Mouse (Mus musculus) lung, embryonic 14.5 days (tissue): ENCODE results near the gene Klk10. TPM values are rescaled to one million over a fixed set of nuclear protein-coding genes. Genes with fewer than 3 reads are reported as not detected.

ENCODE experiments used
- ATAC-seq: fragments of 200-750 bp; cut with Nextera tagmentation; 2 replicates; pipeline ENCODE4 v1.8.0; 2017; ENCODE audit warnings: mild to moderate bottlenecking, moderate TSS enrichment, moderate library complexity; ENCODE audit not compliant: insufficient read depth
- DNase-seq: peaks from one replicate; pipeline ENCODE4 v3.0.0-alpha.2; 2015
- H3K27ac ChIP-seq: fragments of 300-500 bp; sonication (generic); 2 replicates; pipeline ENCODE4 v1.5.1; 2014; ENCODE audit warnings: low read depth, mild to moderate bottlenecking, moderate library complexity
- H3K27me3 ChIP-seq: fragments of 300-500 bp; sonication (generic); 2 replicates; pipeline ENCODE4 v1.6.1; 2014; ENCODE audit warnings: low read length, control low read depth; ENCODE audit not compliant: insufficient read depth
- H3K36me3 ChIP-seq: fragments of 300-500 bp; sonication (generic); 2 replicates; pipeline ENCODE4 v1.6.1; 2014; ENCODE audit warnings: control low read depth; ENCODE audit not compliant: insufficient read depth
- H3K4me1 ChIP-seq: fragments of 300-500 bp; sonication (generic); 2 replicates; pipeline ENCODE4 v1.6.1; 2014; ENCODE audit warnings: antibody characterized with exemption, control low read depth; ENCODE audit not compliant: insufficient read depth
- H3K4me2 ChIP-seq: fragments of 300-500 bp; sonication (generic); 2 replicates; pipeline ENCODE4 v1.6.1; 2014; ENCODE audit warnings: mild to moderate bottlenecking
- H3K4me3 ChIP-seq: fragments of 300-500 bp; sonication (generic); 2 replicates; pipeline ENCODE4 v1.5.1; 2014; ENCODE audit warnings: low read depth, low read length
- H3K9ac ChIP-seq: fragments of 300-500 bp; sonication (generic); 2 replicates; pipeline ENCODE4 v1.6.1; 2014
- H3K9me3 ChIP-seq: fragments of 300-500 bp; sonication (generic); 2 replicates; pipeline ENCODE4 v1.6.1; 2016; ENCODE audit warnings: low read depth, low read length, control low read depth
- CTCF ChIP-seq: IDR thresholded peaks from 2 replicates; pipeline ENCODE4 v1.5.1; 2016; ENCODE audit warnings: antibody characterized with exemption, low read depth
- WGBS: fragments of 180-500 bp; shearing (Covaris S2); extraction: QIAGEN DNeasy Blood & Tissue Kit; methylation state at CpG from one replicate; pipeline ENCODE4 v1.1.7; 2014; 5-methylcytosine and 5-hydroxymethylcytosine counted together
- polyA plus RNA-seq: library from polyadenylated mRNA; unstranded; fragments of >200 nt; fragmentation: Nextera tagmentation; extraction: Ambion mirVana; gene quantifications from 2 replicates; pipeline ENCODE4 v1.2.1, GENCODE M21; 2014

Klk10 gene
- polyA plus RNA-seq, 1 experiment from 2014 or later, result 0.70 TPM

- Histone ChIP-seq H3K4me3 (no peak overlapping the region), H3K36me3 (no peaks in the 10 kb centered on the region), H3K9me3 (no peaks in the 10 kb centered on the region), H3K9ac (no peak overlapping the region), H3K4me2 (no peak overlapping the region), H3K27ac (no peak overlapping the region), H3K4me1 (no peaks in the 10 kb centered on the region), H3K27me3 (no peaks in the 10 kb centered on the region)
- ATAC-seq, result no peak
- 80% methylated on average over 7 of the region's 7 CpGs for WGBS
- no peak for TF ChIP-seq CTCF
- no peak for DNase-seq
Measured at GRCm38 (mm10) chr7:43821581-43821980, 40.7 kb downstream of the Klk10 start.

DNA sequence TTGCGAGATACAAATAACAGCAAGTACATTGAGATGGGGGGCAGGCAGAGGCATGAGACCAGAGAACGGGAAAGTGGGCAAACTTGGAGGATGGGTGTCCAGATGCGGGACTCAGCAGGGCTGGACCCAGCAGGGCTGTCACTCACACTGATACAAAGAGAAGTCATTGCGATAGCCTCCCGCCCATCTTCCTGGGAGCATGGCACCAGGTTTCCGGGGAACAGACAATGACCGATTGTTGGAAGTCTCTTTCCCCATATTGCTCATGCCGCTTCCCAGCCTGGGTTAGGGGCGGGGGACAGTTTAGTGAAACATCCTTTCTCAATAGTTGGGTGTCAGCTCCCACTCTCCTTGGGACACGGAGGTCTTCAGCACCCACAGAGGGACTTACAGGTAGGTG is 43.4 kb downstream of the Klk10 start, which contains the start of gene Klk6:
TSS of gene Klk6 (plus strand) at position 301 of the 400 bp plus-strand sequence.
- H3K36me3 ChIP-seq, result no peaks in the 10 kb centered on the region

DNA sequence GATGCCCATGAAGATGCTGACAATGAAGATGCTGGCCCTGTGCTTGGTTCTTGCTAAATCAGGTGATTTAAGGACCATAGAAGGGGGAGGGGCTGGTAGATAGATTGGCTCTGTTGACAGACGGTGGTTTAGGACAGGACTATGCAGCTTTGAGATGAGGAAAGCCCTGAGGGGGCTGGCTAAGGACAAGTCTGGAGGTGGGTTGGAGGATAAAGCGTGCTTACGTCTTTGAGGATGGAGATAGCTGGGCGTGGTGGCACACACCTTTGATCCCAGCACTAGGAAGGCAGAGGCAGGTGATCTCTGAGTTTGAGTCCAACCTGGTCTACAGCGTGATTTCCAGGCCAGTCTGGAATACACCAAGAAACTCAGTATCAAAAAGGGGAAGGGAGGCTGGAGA is 45.2 kb downstream of the Klk10 start:
- ATAC-seq (no peak), DNase-seq (no peak)
- Histone ChIP-seq H3K36me3 (no peaks in the 10 kb centered on the region), H3K4me1 (no peaks in the 10 kb centered on the region), H3K4me2 (no peak overlapping the region), H3K27me3 (no peaks in the 10 kb centered on the region), H3K4me3 (no peak overlapping the region), H3K9ac (no peak overlapping the region), H3K27ac (no peak overlapping the region), H3K9me3 (no peaks in the 10 kb centered on the region)
- WGBS, result 86% methylated on average over 5 of the region's 5 CpGs
- TF ChIP-seq CTCF, result no peak

More for the DNA sequence above, 43.4 kb downstream of the Klk10 start, which contains the start of gene Klk6:
- no peak within 1 kb of the TSS for H3K9ac ChIP-seq
- no peak within 1 kb of the TSS for H3K4me2 ChIP-seq
- WGBS, result 80% methylated on average over 10 of the region's 10 CpGs
- H3K4me1 ChIP-seq, result no peaks in the 10 kb centered on the region
- H3K27ac ChIP-seq, result no peak within 1 kb of the TSS
- ATAC-seq (no peak), DNase-seq (no peak)
- H3K9me3 ChIP-seq, result no peaks in the 10 kb centered on the region
- no peaks in the 10 kb centered on the region for H3K27me3 ChIP-seq
- TF ChIP-seq CTCF, result no peak
- H3K4me3 ChIP-seq, result no peak within 1 kb of the TSS

GRCm38 (mm10) chr7:43827706-43828105 is 46.9 kb downstream of the Klk10 start:
- no peak overlapping the region for H3K4me3 ChIP-seq
- no peaks in the 10 kb centered on the region for H3K9me3 ChIP-seq
- no peak for TF ChIP-seq CTCF
- H3K27ac ChIP-seq, result no peak overlapping the region
- no peak for DNase-seq
- H3K4me1 ChIP-seq, result no peaks in the 10 kb centered on the region
- ATAC-seq, result no peak
- no peaks in the 10 kb centered on the region for H3K27me3 ChIP-seq
- H3K36me3 ChIP-seq, result no peaks in the 10 kb centered on the region
- WGBS, result 73% methylated on average over 4 of the region's 4 CpGs
- no peak overlapping the region for H3K4me2 ChIP-seq
- no peak overlapping the region for H3K9ac ChIP-seq

GRCm38 (mm10) chr7:43829006-43829405 is 48.2 kb downstream of the Klk10 start:
- no peak for TF ChIP-seq CTCF
- H3K36me3 ChIP-seq, result no peaks in the 10 kb centered on the region
- H3K27me3 ChIP-seq, result no peaks in the 10 kb centered on the region
- no peak overlapping the region for H3K4me3 ChIP-seq
- no peak overlapping the region for H3K9ac ChIP-seq
- DNase-seq (no peak), ATAC-seq (no peak)
- WGBS, result 80% methylated on average over 8 of the region's 8 CpGs
- H3K4me1 ChIP-seq, result no peaks in the 10 kb centered on the region
- no peaks in the 10 kb centered on the region for H3K9me3 ChIP-seq
- H3K27ac ChIP-seq, result no peak overlapping the region
- no peak overlapping the region for H3K4me2 ChIP-seq

Other genes starting within 250 kb of the Klk10 start
- 1.8 and 2.0 TPM in 2 replicates for gene Cd33, start 236.6 kb upstream of the Klk10 start, polyA plus RNA-seq
- 4.9 and 5.3 TPM in 2 replicates for gene Zfp658, start 218.8 kb upstream of the Klk10 start, polyA plus RNA-seq
- gene Zfp719, start 201.4 kb upstream of the Klk10 start, polyA plus RNA-seq, result 14.6 and 15.1 TPM in 2 replicates
- gene Zfp819, start 173.9 kb upstream of the Klk10 start, polyA plus RNA-seq, result 0.23 and 0.33 TPM in 2 replicates
- not detected in 2 replicates for gene Ceacam18, start 146.3 kb upstream of the Klk10 start, polyA plus RNA-seq
- gene Siglece, start 120.9 kb upstream of the Klk10 start, polyA plus RNA-seq, result 0.62 and 1.1 TPM in 2 replicates
- 10.8 TPM in 2 replicates for gene Ctu1, start 109.0 kb upstream of the Klk10 start, polyA plus RNA-seq
- not detected in 2 replicates for gene Klk14, start 90.6 kb upstream of the Klk10 start, polyA plus RNA-seq
- gene Klk13, start 68.5 kb upstream of the Klk10 start, polyA plus RNA-seq, result 1.3 and 1.7 TPM in 2 replicates
- gene Klk12, start 12.1 kb upstream of the Klk10 start, polyA plus RNA-seq, result not detected in 2 replicates
- not detected in 2 replicates for gene Klk11, start 6.4 kb upstream of the Klk10 start, polyA plus RNA-seq
- gene Klk9, start 10.9 kb downstream of the Klk10 start, polyA plus RNA-seq, result 0.20 TPM in 1 of 2 replicates, not detected in the other
- gene Klk8, start 16.5 kb downstream of the Klk10 start, polyA plus RNA-seq, result 21.0 and 26.2 TPM in 2 replicates
- 0.09 TPM in 1 of 2 replicates, not detected in the other for gene Klk7, start 30.3 kb downstream of the Klk10 start, polyA plus RNA-seq
- gene Klk6, start 43.5 kb downstream of the Klk10 start, polyA plus RNA-seq, result not detected in 2 replicates
- gene Klk5, start 60.9 kb downstream of the Klk10 start, polyA plus RNA-seq, result not detected in 2 replicates
- not detected in 2 replicates for gene Klk4, start 100.1 kb downstream of the Klk10 start, polyA plus RNA-seq
- gene Klk15, start 152.7 kb downstream of the Klk10 start, polyA plus RNA-seq, result not detected in 2 replicates
- not detected in 2 replicates for gene Klk1b8, start 169.6 kb downstream of the Klk10 start, polyA plus RNA-seq
- not detected in 2 replicates for gene Klk1b1, start 185.7 kb downstream of the Klk10 start, polyA plus RNA-seq
- gene Klk1b9, start 195.0 kb downstream of the Klk10 start, polyA plus RNA-seq, result not detected in 2 replicates
- gene Klk1b11, start 214.8 kb downstream of the Klk10 start, polyA plus RNA-seq, result not detected in 2 replicates
- not detected in 2 replicates for gene Klk1b26, start 231.1 kb downstream of the Klk10 start, polyA plus RNA-seq